Mouse (Mus musculus) urinary bladder, postnatal 36 days (tissue): ENCODE data around the gene Ptprn.

Experiments
- DNase-seq, 2 experiments: peaks; one replicate each; pipeline ENCODE4 v3.0.0; 2022; ENCODE audit warnings: low spot score in 2 of 2, mixed read lengths in 1 of 2

The Ptprn gene

DNA sequence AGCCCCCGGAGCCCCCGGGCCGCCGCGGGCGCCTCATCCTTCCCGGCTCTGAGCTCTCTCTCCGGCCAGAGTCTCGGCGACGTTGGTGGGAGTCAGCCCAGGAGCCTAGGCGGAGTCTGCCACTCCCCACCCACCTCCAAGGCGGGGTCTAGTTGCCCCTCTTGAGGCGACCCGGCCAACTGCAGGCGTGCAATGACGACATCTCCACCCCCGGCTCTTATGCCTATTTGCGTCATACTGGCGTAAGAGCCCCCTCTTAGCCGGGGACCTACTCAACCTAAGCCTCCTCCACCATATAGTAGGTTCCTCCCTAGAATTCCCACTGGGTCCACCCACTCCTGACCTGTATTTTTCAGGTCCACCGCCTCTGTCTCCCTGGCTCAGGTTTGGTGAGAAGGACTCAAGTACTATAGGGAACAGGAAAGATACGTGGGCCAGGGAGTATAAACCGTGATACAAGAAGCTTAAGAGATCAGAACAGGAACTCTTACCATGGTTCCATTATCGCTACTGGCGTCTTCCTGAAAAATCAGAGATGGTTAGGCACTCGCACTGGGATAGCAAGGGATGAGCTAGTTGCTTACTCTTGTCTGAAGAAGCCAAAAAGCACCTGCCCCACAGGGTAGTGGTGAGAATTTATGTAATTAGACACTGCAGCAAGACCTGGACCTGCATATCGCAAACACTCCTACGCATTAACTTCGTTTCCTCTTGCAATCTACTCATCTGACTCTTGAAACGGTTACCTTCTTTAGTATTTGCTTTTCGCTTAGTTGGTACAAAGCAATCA, at the start of gene Ptprn:
Gene Ptprn (minus strand): TSS at position 412 of the 790 bp plus-strand sequence.
- no peak for DNase-seq

DNA sequence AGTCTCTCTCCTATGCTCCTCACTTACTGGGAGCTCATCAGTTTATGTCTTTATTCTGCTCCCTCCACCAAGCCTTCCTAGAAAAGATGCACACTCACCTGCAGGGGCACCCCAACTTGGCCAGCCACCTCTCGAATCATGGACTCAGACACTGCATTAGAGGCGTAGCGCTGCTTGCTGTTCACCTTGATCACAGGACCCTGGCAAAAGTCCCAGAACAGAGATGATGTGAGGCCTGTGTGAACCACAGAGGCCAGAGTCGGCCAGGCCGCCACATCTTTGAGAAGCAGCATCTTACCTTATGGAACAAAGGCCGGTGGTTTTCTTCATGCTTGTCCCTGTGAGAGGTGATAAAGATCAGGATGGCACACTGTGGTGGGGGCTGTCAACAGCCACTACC, 47.4 kb upstream of the Ptprn start:
- no peak for DNase-seq

DNA sequence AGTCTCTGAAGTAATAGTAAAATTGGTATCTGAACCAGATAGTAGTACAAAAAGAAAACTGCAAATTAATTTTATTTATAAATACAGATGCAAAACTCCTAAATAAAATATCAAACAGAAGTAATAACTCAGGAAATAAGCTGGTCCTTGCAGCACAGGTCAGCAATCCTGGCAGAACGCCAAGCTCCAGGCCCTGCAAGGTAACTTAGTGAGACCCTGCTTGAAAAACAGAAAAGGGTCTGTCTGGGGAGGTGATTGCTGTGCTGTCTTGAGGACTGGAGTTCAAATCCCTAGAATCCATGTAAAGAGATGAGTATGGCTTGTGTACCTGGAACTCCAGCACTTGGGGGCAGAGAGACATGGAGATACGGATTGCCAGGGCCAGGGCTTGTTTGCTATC, 40.4 kb upstream of the Ptprn start:
- no peak for DNase-seq

DNA sequence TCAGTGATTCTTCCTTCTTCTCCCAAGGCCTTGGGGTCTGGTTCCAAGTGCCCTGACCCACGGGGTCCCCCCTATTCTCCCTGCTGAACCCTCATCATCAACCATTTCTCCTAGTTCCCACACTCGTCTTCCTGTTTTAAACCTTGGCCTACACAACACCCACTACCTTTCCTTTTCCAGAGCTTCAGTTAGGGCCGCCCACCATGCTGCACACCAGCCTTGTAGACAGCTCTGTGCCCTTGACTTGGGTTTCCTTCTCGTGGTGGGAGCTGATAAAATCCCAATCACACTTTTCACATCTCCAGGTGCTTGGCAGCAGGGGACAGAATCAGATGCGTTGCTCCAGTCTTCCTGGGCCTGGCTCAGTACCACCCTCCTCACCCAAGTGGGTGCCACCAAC, 30.0 kb upstream of the Ptprn start:
- no peak for DNase-seq

DNA sequence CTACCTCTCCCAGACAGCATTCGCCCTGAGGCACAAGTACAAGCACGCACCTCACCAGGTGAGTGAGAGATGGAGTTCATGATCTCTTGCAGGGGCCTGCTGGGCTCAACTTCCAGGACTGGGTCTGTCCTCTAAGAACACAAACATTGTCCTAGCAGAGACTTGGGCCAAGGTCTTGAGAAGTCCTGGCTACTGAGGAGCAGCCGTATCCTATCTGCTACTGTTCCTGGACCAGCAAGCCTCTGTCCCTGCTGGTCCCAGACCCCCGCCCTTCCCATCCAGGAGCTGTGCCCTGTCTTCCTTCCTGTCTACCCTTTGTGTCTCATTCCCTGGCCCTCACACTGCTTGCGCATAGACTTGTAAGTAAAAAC, 29.0 kb upstream of the Ptprn start:
- no peak for DNase-seq

DNA sequence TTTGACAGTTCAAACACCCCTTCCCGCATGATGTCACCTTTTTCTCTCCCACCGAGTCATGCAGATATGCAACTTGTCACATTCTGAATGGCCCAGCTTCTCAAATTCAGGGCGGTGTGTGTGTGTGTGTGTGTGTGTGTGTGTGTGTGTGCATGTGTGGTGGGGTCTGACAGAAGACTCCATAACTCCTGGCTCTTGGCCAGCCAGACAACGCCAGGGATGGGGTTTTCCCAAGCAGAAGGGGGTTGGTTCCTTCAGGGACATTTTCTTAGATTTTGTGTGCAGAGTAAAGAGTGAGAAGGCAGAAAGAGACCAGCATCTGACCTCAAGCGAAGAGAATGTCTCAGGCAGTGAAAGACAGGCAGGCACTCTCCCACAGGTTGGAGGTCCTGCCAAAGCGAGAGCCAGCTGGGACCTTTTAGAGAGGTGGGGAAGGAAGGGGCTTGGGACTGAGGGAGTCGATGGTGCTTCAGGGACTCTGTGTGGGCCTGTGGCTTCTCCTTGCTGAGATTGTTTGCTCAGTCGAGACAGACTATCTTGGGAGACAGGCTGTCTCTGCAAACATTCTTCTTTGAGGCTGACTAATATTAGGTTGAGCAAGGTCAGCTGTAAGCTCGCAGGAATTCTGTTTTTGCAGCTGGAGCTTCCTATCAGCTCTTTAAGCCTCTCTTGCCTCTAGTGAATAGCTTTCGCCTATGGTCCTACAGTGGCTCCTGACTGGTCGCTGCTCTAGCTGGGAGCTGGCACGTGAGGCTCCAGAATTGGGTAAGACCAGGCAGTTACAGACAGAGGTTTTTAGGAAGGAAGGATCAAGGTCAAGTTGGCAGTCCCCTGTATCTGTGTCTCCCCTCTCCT, 28.4 kb upstream of the Ptprn start:
- no peak for DNase-seq

DNA sequence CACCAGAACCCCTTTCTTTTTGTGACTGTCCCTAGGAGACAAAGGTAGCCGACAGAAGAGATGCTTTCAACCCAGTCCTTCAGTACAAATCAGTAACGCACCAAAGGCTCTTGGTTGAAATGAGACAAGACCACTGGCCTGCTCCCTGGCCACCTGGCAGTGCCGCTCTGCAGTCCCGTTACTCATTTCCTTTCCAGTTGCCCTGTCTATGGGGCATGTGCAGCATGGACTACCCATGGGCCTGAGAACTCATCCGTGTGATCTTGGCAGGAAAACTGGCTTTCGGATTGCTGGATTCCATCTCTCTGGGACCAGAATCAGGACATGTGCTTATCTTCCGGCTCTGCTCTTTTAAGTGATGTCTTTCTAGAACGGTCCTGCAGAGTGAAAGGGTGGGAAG, 27.0 kb upstream of the Ptprn start:
- no peak for DNase-seq

DNA sequence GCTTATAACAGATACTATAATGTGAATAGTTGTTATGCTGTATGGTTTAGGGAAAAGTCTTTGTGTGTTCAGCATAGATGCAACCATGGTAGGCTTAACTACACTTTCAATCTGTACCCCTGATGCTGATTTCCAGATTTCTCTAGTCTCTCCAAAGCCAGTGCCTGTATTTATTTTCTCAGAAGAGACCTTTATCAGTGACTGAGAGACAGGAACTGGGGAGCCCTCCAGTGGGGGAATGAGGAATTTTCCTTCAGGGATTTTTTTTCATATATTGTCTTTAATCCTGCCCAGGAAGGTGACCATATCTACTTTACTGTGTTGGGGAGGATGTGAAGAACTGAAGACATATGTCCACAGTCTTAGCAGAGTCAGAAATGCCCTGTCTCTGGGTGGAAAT, 26.3 kb upstream of the Ptprn start:
- DNase-seq: no peak

DNA sequence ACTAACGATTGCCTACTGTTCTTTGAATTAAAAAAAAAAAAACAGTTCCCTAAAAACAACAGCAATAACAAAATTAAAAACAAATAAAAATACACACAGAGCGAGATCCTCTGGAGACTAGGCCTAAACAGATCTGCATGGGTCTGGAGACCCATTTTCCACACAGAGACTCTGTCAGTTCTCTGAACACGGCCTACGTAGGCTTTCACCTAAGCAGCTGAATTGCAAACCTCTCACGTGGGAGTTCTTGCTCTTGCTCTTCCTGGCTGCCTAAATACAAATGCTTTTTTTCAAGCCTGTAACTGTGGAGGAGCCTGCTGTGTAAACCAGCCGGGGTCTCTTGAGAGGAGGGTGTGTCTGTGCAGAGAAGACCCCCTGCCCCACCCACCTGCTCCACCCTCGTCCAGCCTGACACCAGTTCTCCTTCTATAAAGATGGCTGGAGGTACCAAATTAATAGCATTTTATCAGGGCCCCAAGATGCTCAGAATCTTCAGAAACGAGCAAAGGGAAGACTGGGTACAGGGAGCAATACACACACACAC, 25.7 kb upstream of the Ptprn start:
- no peak for DNase-seq

DNA sequence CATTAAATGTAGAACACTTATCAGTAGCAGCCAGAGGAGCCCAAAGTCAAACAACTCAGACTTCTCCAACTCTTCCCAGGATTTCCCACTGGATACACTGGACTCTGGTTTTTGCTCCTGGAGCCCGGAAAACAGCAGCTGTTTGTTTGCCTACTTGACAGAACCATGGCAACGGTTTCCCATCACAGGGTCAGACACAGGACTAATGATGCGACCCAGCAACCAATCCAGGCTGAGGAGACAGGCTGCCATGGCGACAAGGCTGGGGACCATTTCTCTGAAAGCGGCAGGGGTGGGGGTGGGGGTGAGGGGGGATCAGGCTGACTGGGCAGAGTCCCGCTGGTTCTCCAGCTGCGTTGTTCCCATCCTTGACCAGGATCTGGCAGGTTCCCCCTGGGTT, 25.1 kb upstream of the Ptprn start:
- no peak for DNase-seq

DNA sequence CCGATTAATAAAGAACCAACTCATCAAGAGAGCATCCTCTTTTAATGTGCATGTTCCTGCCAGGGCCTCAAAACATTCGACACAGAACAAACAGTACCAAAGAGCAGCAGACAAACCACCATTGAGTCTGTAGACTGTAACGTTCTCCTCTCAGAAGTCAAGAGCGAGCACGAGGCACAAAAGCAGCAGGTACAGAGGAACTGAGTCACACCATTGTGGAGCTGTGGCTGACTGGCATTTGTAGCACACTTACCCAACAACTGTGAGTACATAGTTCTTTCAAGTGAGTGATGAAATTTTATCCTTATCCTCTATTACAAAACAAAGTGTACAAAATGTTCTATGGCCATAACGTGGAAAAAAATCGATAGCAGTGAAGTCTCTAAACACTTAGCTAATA, 20.6 kb upstream of the Ptprn start:
- DNase-seq: no peak

DNA sequence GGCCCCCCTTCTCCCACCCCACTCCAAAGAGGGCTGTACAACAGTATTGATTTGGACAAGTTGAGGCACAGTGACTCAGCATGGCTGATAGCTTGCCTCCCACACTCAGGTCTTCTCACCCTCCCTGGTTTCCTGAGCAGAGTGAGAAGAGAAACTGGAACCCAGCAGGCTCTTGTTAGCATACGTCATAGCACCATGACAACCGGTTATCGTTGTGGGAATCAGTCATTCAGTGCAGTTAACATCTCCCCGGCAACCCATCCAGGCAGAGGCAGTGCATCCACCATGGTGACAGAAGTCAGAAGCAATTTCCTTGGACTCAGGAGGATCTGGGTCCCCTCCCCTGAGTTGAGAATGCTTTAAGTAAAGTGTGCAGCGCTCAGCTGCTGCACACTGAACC, 18.7 kb upstream of the Ptprn start:
- no peak for DNase-seq

DNA sequence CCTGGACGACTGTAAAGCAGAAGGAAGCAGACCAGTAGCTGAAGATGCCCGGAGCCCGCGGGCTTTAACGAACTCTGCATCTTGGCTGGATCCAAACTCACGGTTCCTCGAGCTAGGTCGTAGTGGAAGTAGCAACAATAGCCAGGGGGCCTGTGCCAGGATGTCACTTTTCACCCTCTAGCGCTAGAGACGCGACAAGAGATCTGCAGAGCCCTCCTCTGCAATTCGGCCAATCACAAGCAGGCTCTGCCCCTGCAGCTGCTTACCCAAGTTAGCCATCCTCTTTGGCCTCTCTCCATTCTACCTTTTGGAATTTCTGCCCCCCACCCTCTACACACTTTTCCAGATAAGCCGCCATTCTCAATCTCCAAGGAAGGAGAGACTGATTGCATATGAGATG, 13.9 kb upstream of the Ptprn start, which contains the start of gene Resp18:
Gene Resp18 (minus strand): TSS at position 188 of the 400 bp plus-strand sequence.
- no peak for DNase-seq

DNA sequence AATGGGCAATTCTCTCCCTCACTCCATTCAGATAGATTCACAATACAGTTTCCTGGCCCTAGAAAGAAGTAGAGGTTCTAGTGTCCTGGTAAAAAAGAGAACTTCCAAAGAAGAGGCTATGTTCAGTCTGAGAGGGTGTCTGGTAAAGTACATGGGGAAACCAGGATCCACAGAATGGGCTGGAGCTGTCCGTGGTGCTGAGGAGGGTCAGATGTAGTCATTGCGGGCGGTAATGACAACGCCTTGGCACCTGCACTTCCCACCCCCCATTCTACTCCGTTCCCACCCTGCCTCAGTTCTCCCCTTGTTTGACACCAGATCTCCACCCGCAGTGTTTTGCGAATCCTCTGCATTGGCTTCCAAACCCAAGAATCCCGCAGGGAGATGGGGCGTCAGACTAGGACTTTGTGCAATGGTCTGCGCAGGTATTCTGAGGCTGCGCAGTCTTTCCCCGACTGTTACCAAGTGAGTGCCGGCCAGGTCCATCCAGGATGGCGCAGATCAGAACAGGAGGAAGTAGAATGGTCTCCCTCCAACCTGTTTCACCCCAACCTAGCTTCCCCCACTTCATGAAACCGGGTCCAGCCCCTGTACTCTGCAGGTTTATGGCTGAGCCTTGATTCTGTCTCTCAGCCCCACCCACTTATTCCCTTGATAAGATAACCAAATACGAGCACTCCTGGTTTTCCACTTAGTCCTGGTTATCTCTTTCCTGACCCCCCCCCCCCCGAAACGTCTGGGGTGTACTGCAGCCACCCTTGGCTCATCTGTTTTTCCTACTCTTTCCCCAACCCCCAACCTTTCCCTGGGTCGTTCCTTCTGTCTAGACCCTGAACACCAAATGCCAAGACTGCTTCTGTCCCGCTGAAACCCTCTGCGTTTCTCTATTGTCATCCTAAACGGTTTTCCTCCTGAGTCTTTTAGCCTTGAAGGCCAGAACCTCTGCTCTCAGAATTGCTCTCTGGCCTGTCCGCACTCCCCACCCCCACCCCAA, 13.2 kb upstream of the Ptprn start:
- peak in 1 of 2 experiments; percentile 38 for DNase-seq

DNA sequence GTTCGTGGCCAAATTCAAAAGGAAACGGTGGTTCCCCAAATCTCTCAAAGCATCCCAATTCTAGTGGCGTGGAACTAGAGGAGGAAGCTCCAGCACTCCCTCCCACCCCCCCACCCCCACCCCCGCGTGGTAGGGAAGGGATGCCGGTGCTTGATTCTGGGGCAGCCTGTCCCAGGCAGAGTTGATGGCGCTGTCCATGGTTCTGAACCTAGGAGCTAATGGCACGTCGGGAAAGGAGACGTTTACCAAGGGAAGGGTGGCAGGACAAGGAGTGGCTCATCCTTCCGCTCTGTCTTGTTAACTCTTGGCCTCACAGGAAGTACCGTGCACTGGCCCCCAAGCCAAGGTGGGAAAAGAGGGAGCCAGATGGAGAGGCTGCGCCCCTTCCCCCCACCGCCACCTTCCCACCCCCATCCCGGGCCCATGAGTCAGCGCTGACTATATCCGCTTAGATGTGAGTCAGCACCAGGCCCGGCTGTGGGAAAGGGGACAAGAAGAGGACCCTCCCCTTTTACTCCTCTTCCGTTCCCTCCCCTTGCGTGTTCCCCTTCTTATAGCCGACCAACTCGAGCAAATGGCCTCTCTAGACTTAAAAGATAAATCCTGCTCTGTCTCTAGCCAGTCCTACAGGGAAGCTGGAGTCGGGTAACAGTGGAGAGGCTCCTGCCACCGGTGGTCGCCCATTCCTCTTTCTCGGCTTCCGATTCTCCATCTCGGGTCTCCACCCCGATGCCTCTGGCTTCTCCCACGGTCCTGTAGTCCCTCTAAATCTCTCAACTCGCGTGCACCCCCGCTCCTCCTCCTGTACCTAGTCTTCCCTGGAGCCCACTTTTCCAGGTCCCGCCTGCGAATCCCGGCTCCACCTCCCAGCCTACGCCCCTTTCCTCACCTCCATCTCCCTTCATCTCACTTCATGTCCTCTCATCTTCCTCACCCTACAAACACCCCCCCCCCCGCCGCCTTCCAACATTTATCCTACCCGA, 1.0 kb downstream of the Ptprn start:
- peak; percentile 43 to 47 for DNase-seq

DNA sequence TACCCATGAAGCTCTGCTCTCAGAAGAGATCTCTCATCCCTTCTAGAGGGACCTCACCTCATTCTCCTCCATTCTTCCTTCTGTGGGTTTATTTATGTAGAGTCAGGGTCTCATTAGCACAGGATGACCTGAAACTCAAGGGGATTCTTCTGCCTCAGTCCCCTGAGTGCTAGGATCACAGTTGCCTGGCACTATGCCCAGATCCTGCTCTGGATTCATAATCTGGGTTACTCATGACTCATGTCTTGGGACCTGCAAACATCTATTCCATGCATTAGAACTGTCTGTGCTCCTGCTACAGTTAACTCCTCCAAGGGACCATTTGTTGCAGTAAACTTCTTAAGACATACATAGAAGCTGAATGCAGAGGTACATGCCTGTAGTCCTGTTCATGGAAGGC, 3.0 kb downstream of the Ptprn start:
- no peak for DNase-seq

DNA sequence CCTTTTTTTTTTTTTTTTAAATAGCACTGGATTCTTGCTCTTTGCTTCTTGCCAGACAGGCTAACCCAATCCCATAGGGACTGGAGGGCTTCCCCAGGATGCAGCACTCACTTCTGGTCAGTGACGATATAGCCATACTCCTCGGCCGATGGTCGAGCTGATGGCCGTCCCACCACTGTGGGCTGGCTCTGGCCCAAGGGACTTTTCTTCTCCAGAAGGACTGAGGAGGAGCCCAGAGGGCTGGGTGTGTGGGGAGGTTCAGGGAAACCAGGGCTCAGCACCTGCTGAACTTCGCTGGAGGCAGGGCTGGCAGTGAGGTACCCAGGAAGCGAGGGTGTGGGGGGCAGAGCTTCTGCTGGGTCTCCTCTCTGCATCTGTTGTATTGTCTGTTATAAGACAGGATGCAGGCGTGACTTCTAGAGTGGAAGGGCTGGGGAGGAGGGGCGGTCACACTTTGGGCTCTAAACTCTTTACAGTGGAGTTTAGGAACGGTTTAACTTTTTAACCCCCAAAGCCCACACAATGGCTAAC, 8.7 kb downstream of the Ptprn start:
- DNase-seq: no peak

DNA sequence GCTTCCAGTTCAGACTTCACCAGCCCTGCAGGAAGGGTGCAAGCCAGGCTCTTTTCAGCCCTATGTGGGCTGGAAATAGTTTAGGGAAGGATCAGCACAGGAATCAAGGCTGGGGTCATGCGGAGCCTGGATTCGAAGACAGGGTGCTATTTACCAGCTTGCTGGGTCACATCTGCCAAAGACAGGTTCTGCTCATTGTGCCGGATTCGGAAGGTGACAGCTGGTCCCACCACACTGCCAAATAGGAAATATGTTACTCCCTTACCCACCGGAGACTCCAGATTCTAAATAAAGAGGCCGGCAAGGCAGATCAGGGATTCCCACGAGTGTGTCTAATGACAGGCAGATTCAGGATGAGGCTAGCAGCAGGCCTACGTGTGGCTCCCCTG, 9.7 kb downstream of the Ptprn start:
- no peak for DNase-seq

DNA sequence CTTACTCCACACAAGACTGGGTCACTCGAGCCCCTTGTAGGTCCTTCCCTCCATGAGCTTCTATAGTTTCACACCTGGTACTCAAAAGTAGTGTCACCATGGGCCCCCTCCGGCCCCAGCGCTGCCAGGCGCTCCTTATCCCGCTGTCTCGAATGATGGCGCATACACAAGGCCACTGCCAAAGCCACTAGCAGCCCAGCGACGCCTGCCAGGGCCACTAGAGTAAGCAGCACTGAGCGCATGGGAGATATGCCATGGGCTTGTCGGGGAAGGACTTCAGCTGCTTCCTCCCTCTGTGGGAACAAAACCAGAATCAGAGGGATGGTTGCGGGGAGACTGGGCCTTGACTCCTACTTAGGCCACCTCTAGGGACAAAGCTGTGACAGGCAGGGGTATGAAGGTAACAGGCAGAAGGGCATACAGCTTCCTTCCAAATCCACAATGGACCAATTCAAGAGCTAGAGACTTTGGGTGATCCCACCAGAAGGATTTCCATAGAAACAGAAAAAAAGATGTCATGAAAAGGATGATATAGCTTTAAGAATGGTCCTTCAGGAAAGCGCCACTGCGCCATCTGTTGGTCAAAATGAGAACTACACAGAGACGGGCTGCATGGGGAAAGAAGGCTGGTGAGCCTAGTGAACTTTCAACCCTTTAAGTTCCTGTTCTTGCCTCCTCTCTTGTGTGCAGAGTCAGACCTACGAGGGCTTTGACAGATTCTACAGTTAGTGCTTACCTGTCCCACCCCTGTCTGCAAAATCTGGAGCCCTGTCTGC, 10.3 kb downstream of the Ptprn start:
- peak; percentile 74 to 80 for DNase-seq
